Mouse (Mus musculus) heart, adult 2 months (tissue): ENCODE data around the gene Ccdc81.

ENCODE experiments used
- CTCF ChIP-seq: fragments of 200-600 bp; IDR thresholded peaks from 2 replicates; pipeline ENCODE4 v1.8.1; 2022; ENCODE audit warnings: antibody characterized with exemption, mild to moderate bottlenecking, moderate library complexity
- POLR2A ChIP-seq: fragments of 200-500 bp; IDR thresholded peaks from 2 replicates; pipeline ENCODE4 v1.6.1; 2011; ENCODE audit warnings: mild to moderate bottlenecking, low read depth, low read length, control low read depth; ENCODE audit not compliant: insufficient read depth

DNA sequence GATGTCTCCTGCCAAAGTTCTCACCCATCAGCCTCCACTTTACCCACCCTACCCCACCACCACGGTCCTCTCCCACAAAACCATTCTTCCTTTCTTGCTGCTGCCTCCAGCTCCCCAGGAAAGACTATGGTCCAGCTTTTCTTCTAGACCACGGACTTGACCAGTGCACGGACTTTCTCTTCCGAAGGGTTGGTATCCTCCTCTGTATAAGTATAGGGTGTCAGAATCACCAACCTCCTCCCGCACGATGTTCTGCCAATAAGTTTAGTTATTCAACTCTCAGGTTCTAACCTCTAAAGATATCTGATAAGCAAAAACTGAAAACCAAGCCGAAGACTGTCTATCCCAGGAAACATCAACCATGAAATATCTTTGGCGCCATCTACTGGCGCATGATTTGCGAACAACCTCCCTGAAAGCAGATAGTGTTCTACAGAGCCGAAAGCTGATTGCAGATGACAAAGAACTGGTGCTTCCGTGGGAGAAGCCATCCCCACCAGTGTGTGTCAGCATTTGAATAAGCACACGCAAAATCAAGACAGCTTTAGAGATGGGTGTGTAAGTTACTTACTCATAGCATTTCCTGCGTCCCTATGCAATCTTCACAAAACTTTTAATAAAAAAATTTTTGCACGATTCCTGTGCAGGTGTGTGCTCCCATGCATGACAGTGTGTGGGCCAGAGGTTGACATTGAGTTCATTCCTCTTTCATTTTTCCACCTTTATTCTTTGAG, 61.6 kb downstream of the Ccdc81 start:
- TF ChIP-seq CTCF (peak; percentile 94), POLR2A (no peak)
